Mouse (Mus musculus) T-helper 1 cell (primary cell): Measurements from ENCODE around the gene Carnmt1.

Experiments used
- in situ Hi-C: fragments of 300-600 bp; cut with MboI, MseI; formaldehyde crosslinking; loops from one replicate; pipeline ENCODE4 v1.15.1; 2025; ENCODE audit warnings: high pct_unique_total_duplicates

Gene Carnmt1

DNA sequence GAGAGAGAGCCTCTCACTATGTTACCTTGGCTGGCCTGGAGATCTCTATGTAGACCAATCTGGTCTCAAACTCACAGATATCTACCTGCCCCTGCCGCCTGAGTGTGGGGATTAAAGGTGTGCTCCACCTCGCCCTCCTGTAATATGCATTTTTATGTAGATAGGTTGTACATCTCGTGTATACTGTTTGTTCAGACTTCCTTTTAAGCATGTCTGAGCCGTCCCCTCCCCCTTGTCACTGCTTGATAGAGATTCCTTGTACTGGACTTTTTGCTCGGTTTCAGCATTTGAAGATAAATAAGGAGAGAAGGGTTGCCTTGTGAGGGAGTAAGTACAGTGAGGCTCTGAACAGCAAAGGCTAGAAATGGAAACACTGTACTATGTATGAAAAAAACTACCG, 17.5 kb upstream of the Carnmt1 start:
- in situ Hi-C loops, result no loop called here

DNA sequence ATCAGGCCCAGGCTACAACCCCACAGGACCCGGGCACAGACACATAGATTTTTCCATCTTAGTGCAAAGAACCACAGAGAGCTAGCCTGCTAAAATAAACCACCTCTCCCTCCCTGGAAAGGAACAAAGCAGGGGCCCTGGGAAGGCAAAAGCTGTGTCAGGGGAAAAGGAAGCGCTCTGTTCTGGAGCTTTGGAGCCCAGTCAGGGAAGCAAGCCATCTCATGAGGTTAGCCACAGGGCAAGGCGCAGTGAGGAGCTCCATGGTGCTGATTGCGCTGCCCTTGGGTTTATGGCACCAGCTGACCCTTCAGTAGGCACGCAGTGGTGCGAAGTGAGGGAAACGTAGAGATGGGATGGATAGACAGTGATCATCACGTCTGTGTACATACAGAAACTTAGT, 16.2 kb upstream of the Carnmt1 start:
- in situ Hi-C loops, result no loop called here

DNA sequence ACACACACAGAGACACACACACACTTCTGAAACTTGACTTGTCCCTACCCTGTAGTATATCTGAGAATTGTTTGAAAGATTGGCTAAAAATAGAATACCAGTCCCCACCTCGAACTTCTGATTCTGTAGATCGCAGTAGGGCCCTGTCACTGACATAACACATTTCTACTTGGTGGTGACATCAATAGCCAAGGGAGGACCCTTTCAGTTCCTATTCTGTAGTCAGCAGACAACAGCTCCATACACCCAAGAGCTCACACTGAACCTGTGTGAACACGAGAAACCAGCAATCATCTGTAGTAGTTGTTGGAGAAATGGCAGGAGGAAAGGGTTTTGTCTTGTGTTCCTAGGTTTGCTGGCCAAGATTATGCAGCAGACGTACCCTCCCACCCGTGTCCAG, 15.6 kb upstream of the Carnmt1 start:
- in situ Hi-C loops, result no loop called here

DNA sequence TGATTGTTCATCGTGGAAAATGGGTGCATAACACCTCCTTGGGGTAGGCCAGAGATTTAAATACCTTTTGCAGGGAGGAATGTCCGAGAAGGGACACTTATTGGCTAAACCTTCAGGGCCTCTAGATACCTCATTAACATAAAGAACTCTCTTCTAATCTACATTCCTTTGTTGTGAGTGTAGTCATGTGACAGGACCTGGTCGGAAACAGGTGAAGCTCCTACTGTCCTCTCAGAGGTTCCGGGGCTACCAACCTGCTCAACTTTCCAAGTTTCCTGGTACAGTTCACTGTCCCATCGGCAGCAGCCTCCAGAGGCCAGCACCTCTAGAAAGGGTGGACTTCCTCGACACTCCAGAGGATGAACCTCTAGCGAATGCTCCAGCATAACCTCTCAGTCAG, 14.6 kb upstream of the Carnmt1 start:
- in situ Hi-C loops, result no loop called here

DNA sequence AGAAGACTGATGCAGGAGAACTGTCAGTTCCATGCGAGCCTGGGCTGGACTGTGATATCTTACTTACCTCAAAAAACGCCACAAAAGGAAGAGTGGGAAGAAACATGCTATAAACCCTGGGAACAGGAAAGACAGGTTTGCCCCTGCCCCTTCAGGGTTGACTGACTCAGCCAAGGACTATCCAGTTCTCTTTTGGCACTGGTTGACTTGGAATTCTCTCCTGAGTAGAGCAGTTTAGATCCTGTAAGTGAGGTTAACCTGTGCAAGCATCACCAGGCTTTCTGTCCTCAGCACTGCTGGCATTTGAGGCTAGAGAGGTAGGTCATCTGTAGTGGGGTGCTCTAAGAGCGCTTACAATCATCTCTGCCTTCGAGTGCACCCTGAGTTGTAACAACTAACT, 12.1 kb upstream of the Carnmt1 start:
- in situ Hi-C loops, result no loop called here

DNA sequence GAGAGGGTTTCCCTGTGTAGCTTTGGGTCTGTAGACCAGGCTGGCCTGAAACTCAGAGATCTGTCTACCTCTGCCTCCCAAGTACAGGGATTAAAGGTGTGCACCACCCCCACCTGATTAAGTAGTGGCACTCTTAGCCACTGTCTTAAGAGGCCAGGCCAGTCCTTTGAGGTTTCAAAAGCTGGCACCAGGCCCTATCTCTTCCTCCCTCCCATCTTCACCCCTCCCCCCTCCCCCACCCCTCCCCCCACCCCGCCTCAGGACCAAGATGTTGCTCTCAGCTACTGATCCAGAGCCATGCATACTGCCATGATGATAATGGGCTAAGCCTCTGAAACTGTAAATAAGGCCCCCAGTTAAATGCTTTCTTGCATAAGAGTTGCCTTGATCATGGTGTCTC, 11.2 kb upstream of the Carnmt1 start:
- in situ Hi-C loops, result no loop called here

DNA sequence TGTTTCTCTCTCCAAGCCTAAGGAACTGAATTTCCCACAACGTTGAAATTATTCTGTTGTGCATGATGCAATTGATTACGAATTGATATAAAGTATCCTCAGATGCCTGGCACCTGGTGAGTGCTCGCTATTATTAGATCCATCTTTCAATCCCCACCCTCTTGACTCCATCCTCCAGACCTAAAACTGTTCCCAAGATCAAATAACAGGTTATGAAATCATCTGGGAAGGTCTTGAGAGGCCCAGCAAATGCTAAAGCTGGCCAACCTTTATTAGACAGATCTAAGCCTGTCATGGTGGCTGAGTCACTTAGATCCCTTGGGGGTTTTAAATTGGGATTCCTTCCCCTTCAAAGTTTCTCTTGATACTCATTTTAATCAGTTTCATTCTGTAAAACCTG, 10.1 kb upstream of the Carnmt1 start:
- in situ Hi-C loops, result no loop called here

DNA sequence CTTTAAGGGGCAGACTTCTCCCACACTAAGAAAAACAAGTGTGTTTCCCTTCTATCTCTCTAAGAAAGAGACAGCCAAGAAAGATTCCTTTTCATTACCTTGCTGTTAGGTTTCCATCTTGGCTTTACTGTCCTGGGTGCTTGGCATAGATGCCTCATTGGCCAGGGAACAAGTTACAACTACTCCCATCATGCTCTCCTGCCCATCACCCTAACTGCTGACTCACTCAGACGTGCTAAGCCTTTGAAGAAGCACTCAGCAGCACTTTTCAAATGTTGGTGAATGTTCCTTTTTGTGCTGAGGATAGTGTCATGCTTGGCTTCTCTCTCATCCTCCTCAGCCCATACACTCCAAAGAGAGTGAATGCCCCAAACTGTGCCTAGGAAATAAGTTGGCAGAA, 8.9 kb upstream of the Carnmt1 start:
- in situ Hi-C loops, result no loop called here

DNA sequence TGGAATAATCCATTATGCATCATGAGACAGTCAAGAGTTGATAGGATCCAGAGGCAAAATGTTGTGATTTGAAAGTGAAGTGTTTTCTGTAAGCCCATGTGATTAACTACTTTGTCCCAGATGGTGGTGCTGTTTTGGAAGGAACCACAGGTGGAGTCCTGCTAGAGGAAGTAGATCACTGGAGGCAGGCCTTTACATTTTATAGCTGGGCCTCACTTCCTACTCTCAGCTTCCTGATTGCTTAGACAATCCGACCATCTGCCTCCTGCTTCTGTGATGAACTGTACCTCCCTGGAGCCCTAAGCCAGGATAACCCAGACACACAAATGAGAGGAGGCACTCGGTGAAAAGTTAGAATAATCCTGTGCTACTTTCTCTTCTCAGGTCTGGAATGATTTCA, 6.7 kb upstream of the Carnmt1 start:
- in situ Hi-C loops, result no loop called here

DNA sequence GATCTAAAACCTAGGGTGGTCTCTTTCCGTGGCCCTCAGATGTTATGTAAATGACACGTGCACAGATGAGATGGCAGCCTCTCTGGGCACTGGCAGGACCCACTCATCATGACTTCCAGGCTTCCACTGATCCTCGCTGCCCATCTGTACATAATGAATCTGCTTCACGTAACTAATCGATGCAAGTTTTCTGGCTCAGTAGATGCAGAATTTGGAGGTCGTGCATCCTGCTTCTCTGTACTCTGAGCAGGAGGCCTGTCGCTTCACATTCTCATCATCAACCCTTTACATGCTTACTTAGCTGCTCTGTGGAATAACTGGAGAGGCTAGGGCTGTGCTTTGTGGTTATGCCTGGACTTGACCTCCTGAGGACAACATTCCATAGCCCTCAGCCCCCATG, 3.6 kb upstream of the Carnmt1 start:
- in situ Hi-C loops, result loop anchor here (5.0 kb wide), 1 partner anchor 45 kb away; the partner anchor contains the start of gene D030056L22Rik

DNA sequence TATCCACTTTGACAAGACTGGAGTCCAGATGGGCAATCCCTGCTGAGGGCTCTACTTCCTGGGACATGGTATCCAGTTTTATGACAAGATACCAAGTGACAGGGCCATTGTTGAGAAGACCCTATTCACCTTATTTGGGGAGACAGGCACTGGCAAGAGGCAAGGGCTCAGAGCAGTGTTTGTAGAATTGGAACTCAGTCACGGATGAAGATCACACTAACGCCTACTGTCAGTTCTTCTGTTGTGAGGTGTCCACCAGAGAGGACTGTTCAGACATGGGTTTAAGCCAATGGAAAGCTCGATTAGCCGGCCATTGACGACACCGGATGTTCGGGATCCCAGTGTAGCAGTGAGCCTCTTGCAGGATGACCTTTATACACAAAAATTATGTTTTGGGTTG, 1.0 kb upstream of the Carnmt1 start:
- in situ Hi-C loops, result loop anchor here (5.0 kb wide), 1 partner anchor 43 kb away; the partner anchor contains the start of gene D030056L22Rik

DNA sequence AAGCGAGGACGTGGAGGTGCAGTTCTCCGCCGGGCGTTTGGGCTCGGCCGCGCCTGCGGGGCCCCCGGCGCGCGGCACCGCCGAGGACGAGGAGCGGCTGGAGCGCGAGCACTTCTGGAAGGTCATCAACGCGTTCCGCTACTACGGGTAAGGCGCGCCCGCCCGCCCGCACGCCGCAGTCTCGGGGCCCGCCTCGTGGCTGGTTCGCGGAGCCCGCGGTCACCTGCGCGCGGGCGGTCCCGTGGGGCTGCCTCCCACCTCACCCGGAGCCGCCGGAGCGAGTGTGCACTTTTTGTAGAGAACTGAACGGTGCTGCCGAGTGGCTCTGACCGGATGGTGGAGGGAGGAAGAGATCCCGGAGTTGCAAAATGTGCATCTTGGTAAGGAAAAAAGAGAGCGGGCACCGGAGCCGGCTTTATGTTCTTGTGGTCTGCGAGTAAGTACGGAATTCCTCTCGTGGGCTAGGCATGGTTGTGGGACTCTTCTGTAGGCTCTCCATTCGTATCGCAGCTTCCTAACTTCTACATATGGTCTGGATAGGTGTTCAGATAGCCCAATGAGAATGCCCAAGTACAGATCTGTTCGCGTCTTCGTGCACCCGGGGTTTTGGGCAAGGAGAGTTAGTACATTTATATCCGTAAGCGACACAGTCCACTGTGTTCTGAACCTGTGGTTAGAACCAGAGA, 635 bp downstream of the Carnmt1 start:
- in situ Hi-C loops, result no loop called here

DNA sequence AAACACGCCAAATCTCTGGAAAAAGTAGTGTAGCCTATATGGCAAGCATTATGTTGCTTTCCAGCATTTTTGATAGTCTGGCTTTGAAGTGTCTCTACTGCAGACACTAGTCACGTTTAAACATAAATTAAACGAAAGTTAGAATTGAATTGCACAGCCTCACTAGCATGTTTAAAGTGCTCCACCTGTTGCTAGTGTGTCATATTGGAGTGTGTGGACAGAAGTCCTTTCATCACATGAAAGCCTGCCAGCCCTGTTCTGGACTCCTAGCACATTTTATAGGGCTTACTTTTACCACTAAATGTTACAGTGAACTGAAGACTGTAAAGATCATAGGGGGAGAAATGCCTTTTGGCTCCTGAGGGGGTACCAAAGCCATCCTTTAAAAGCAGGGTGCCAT, 1.9 kb downstream of the Carnmt1 start:
- in situ Hi-C loops, result no loop called here

DNA sequence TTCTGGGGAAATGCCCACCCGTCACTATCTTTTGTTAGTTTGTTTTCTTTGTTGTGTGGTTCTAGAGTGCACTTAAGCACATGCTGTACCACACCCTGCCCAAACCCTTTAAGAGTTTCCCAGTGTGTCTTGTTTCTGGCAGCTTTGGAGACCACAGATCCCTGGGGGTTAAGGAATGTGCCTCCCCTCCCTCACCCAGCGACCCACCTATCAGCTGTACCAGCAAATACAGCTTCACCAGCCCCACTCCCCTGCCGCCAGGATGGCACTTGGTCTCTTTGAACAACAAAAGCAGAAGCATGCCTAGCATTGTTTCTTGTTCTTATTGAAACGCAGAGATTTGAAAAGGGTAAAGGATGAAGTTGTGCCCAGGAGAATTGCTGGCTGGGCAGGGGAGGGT, 2.6 kb downstream of the Carnmt1 start:
- in situ Hi-C loops, result no loop called here

DNA sequence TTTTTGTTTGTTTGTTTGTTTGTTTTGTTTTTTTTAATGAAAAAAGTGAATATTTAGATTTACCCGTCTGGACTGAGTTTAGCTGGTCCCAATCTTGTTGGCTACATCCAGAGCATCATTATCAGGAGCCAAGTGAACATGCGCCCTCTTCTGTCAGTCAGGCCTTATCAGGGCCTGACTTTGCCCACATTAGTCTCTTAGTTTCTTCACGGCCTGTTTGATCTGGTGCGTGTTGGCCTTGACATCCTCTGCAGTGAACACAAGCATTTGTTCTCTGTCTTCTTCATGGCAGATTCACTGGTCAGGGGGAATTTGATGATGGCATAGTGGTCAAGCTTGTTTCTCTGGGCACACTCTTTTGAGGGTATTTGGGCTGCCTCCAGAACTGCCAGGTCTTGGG, 11.6 kb downstream of the Carnmt1 start:
- in situ Hi-C loops, result loop anchor here (10.0 kb wide), 1 partner anchor 153 kb away; no protein-coding TSS in a partner anchor

DNA sequence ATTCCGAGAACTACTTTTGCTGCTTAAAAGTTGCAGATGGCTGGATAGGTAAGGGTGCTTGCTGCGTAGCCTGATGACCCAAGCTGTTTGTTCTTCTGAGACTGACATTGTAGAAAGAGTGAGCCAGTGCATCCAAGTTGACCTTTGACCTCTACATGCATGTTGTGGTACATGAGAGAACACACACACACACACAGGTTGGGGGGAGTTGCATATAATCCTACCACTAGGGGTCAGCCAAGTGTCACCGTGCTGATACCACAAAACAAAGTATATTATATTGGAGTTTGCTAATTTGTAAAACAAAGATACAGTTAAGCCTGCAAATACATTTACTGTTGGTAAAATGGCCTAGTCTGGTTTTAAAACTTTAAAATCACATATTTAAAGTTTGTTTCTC, 17.0 kb downstream of the Carnmt1 start:
- in situ Hi-C loops, result loop anchor here (10.0 kb wide), 1 partner anchor 147 kb away; no protein-coding TSS in a partner anchor

DNA sequence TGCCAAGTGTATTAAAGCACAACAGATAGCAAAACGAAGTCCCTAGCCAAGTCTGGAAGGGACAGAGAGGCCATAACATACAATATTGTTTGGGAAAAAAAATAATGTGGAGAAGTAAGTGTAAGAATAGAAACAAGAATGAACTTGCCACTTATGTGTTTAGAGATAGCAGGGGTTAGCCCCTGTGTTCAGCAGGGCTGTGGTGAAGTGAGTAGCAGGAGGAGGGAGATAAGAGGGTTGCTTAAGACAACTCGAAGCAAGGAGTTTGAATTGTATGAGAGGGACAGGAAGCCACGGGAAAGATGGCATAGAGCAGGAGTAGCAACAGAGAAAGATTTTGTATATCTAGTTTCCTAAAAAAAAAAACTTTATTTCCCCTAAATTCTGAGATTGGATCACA, 21.6 kb downstream of the Carnmt1 start:
- in situ Hi-C loops, result no loop called here

DNA sequence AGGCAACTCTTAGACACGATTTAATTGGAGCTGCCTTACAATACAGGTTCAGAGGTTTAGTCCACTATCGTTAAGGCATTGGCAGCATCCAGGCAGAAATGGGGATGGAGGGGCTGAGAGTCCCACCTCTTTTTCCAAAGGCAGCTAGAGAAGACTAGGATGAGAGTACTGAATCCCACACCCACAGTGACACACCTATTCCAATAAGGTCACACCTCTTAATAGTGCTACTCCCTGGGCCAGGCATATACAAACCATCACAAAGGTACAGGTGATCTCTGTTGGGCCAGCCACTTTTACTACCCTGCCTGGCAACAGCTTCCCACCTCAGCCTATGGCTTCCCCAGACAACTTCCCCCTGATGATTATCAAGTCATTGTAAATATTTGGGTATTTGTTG, 22.2 kb downstream of the Carnmt1 start:
- in situ Hi-C loops, result no loop called here

DNA sequence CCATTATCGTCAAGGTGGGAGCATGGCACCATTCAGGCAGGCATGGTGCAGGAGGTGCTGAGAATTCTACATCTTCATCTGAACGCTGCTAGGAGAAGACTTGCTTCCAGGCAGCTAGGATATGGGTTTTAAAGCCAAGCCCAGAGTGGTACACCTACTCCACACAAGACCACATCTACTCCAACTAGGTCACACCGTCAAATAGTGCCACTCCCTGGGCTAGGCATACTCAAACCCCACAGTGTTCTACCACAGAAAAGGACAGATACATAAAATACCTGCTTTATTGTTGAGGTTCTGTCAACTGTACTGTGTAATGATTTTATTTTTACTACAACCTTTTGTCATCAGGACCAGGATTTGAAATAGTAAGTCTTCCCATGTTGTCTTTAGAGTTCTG, 24.6 kb downstream of the Carnmt1 start:
- in situ Hi-C loops, result no loop called here

DNA sequence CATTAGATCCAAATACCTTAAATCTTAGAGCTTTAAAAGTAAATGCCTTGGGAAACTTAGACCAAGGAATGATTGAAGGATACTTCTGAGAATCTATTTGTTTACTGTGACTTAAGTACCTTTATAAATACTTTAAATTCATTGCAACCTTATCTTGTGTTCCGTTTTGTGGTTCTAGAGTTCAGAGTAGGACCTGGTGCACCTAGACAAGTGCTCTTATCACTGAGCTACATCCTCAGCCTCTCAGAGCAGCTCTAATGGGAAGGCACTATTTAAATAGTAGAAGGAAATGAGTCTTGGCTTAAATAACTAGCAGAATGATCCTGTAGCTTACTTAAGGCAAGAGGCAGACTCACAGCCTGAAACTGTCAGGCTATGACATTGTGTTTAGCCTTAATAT, 25.0 kb downstream of the Carnmt1 start:
- in situ Hi-C loops, result no loop called here

DNA sequence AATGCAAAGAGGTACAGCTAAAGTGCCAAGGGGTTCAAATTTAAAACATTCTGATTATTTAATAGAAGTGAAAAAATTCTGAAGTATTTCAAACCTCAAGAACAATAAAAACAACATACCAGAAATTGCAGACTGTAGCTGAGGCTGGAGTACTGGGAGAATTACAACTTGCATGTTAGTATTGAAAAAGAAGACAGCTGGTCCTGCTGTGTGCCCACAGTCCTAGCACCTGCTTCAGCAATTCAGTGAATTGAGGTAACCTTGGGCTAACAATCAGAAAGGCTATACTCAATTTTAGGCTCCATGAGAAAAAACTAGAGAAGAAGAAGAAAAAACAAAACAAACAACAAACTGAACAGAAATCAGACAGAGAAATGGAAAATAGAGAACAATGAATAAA, 37.5 kb downstream of the Carnmt1 start:
- in situ Hi-C loops, result no loop called here

DNA sequence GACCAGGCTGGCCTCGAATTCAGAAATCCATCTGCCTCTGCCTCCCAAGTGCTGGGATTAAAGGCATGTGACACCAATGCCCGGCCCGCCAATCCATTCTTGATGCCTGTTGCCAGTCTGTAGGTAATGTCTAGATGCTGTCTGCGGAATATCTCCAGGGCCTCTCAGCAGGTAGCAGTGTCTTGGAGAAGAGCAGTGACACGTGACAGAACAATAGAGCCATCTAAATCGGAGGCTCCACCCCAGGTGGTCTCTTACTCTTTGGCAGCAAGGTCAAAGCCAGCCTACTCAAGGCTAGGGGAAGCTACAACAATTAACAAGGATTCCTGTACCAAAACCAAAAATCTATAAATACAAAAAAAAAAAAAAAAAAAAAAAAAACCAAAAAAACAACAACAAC, 40.3 kb downstream of the Carnmt1 start:
- in situ Hi-C loops, result loop anchor here (5.0 to 10.0 kb wide), 2 partner anchors 44 to 124 kb away; no protein-coding TSS in a partner anchor

DNA sequence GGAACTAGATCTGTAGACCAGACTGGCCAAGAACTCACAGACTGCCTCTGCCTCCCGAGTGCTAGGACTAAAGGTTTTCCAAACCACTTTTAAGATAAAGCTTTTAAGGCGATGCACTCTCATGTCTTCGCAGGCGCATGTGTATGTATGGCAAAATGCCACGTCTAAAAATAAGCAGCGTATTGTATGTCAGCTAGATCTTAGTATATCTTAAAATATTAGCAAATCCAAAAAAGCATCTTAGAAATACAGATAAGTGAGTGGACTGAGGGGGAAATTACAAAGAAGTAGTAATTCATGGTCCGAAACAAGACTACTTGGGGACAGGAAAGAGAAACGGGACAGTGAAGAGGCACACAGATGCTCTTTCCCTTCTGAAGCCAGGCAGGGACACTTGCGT, 41.0 kb downstream of the Carnmt1 start:
- in situ Hi-C loops, result loop anchor here (5.0 to 10.0 kb wide), 2 partner anchors 44 to 123 kb away; no protein-coding TSS in a partner anchor
